Mouse (Mus musculus): ENCODE data around the gene Rhob.
A peak's percentile ranks its signal among the peaks of the same experiment; 100 is the strongest.

Gene Rhob

DNA sequence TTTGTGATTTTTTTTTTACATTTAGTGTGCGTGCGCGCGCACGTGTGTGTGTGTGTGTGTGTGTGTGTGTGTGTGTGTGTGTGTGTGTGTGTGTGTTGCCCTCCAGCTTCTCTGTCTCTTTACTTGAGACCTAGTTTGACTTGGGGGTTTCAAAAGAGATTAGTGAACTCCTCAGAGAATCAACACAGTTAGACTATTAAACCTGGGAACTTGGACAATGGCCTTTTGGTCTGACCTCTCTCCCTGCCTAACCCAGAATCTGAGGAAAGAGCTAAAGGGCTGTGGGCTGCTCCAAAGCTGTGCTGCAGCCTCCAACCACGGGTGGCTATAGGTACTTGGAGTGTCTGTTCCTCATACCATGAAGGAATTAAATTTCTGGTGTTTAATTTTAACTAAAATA is 4.3 kb upstream of the Rhob start:
- DNase-seq (ENCODE audit: low spot score): no peak

DNA sequence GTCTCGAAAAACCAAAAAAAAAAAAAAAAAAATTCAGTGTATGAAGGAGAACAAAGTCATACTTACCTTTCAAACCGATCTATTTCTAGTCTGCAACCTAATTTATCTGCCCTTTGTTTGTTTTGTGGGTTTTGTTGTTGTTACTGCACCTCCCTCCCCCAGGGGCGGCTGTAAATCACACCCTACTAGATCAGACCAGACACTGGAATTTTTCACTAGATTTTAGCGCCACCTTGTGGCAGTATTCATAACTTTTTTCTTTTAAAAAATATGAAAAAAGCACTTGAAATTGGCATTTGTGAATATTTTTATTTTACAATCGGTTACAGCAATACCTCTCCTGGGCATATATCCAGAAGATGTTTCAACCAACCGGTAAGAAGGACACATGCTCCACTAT is 2.7 kb upstream of the Rhob start:
- peak; percentile 61 for DNase-seq (ENCODE audit: low spot score)

DNA sequence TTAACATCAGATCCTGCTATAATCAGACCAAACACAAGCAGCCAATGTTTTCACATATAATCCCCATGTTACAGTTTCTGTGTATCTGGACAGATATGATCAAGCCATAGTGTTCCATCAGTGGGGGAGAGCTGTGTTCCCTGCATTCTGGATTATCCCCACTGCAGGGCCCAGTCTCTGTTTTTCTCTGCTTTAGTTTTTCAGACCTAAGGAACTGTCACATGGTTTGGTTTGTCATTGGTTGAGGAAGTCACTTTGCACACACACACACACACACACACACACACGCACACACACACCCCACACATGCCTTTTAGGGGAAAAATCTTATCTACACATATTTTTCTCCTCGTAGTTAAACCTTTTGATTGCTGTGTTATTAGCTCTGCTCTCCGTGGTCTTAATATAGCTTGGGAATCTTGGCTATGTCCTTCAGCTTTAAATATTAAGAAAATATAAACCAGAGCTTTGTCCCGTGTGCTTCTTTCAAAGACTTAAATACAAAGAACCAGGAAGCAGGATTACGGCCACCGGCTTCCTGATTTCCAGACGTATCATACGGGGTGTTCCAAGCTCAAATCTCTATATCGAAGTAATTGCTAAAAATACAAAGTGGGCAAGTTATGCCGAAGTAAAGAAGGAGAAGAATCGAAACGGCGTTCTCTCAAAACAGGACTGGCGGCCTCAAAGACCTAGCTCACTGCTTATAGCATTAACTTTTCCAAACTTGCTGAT is 1.9 kb upstream of the Rhob start:
- DNase-seq (ENCODE audit: low spot score): no peak

DNA sequence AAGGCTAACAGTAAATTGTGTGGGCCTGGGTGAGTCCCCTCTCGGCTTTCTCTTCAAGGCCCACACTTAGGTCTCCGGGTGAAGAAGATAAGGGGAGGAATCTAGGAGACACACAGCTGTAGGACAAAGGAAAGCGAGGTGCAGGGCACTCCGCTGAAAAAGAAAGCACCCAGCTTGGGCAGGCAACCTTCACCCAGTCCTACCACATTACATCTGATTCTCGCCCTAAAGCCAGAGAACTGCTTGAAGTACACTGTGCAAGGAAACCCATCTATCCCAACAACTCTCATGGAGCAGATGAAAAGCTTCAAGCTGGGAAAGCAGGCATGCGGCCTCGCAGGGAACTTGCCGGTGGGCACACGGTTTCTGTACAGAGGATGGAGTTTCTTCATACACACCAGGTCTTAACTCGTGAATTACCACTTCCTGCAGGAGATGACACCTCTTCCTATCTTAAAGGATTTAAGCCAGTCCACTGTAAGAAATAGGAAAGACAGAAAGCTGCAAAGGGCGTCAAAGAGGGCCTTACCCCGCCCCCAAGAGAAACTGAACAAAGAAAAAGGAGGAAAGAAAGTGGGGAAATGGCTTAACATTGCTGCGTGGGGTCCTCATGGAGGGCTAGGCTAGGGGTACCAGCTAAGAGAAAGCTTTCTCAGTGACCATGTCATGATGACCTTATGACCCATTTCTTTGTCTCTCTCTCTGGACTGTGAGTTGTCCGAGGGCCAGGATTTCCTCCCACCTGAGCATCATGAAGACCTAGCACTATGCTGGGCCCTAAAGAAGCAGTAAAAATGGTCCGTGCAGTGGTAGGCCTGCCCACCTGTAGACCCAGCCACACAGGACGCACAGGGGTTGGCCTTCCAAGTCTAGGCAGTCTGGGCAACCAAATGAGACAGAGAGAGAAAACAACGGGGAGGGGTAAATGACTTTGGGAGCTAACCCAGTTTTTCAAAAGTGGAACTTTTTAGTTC is 1.1 kb upstream of the Rhob start:
- DNase-seq (ENCODE audit: low spot score): no peak

DNA sequence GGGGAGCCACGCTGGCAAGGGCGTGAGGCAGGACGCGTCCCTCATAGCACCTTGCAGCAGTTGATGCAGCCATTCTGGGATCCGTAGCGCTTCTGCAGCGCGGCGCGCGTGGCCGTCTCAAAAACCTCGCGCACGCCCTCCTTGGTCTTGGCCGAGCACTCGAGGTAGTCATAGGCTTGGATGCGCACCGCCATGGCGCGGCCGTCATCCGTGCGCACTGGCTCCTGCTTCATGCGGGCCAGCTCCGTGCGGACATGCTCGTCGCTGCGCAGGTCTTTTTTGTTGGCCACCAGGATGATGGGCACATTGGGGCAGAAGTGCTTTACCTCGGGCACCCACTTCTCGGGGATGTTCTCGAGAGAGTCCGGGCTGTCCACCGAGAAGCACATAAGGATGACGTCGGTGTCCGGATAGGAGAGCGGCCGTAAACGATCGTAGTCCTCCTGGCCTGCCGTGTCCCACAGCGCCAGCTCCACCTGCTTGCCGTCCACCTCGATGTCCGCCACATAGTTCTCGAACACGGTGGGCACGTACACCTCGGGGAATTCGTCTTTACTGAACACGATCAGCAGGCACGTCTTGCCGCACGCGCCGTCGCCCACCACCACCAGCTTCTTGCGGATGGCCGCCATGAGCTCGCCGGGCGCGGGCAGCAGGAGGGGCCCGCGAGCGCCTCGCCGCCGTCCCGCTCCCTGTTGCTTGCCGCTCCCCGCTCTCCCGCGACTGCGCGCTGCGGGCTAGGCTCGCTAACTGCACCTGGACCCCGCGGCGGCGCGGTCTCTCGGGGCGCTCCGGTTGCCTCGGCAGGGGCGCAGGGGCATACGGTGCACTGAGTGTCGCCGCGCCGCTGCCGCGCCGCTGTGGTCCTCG is 573 bp downstream of the Rhob start:
- peak; percentile 58 for DNase-seq (ENCODE audit: low spot score)

DNA sequence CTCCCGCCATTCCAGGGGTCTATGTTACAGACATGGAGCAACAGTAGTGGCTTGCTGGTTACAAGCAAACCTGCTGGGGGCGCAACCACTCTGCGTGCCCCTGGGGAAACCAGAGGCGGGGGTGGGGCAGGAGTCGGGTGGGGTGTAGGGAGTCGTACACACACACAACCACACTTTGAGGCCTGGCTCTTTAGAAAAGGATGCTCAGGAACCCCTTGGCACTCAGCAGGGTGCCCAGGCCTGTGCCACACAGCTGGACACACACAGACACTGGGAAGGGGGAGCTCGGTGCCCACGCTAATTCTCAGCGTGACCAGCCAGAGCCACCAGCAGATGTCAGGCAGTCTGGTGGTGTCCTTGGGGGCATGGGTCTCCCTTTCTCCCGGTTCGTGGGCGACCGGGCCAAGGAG is 1.2 kb downstream of the Rhob start:
- DNase-seq (ENCODE audit: low spot score): peak; percentile 38

DNA sequence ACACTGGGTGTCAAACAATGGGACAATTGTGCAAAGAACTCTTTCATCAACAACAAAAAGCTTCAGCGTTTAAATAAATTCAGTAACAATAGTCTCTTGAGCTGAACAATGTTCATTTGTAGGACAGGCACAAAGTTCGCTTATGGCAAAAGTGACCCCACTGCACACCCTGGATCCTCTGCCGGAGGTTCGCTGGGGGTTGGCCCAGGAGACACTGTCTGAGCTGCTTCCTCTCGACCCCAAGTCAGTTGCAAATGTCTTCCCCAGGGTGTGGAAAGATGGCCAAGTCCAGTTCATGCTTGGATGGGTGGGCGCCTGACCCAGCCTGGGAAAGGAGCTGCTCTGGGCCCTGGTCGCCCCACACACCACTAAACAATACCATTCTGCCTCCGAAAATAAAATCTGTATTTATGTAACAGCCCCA is 1.6 kb downstream of the Rhob start:
- no peak for DNase-seq (ENCODE audit: low spot score)

DNA sequence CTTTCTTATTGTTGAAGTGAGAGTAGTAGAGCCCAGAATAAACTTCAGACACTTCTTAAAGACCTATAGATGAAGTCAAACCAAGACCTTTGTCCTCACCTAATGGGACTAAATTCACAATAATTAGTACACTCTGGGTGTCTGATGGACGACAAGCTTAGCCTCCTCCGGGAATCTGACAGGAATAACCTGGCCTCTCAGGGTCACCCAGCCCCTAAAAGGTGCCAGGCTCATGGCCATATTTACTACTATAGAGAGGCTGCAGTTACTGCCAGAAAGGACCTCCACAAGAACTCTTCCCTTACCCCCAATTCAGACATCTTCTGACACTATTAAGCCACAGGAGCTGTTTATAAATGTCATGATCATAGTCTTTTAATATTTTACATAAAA is 2.5 kb downstream of the Rhob start:
- no peak for DNase-seq (ENCODE audit: low spot score)

DNA sequence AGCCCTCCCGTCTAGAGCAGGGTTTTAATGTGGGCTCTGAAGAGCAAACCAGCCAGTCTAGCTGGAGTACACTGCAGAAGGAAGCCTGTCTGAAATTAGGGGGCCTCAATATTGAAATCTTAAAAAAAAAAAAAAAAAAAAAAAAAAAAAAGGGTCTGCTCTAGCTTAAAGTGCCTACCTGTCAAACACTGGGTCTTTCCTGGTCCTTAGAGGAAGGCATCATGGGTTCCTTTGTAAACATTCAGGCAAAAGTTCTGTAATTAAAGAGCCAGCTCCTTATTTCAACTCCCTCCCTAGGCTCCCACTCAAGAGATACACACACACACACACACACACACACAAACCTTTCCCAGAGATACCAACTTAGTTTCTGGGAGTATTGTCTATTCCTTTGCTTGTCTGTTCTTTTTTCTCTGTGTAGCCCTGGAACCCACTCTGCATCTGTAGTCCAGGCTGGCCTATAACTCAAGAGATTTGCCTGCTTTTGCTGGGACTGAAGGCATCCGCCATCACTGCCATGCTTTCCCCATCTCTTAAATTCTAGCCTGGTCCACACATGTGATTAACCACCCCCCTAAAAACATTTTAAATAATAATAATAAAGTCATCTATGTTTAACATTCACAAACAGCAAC is 3.0 kb downstream of the Rhob start:
- DNase-seq (ENCODE audit: low spot score): no peak

DNA sequence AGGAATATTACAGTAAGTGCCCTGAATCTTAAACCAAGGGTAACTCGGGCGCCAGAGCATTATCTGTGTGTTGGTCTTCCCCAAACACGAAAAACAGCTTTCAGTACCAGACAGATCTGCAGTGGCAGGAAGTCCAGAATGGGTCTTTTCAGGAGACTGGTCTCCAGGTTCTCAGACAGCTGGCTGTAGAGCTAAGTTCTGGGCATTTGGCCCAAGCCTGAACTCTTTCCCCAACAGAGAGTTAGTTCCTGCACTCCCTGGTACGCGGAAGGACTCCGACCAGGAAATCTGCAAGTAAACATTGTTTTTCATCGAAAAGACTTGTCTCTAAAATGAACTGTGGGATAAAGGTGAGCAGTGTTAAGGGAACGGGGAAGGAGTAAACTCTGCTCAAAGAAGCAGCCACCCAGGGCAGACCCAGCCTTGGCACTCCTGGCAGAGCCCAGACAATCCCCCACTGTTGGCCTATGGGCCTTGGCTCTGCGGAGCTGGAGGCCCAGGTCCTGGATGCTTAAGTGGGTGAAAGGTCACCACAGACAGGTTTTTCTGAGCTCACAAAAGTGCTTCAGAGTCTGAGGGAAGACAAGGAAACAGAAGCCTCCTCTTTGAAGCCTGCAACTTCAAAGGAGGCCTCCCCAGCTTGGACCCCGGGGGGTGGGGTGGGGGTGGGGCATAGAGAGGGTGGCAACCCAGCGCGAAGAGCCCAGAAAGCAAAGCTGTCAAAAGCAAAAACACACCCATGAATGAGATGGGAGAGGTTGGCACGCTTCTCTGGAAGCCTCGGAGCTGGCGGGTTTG is 3.7 kb downstream of the Rhob start:
- peak; percentile 73 for DNase-seq (ENCODE audit: low spot score)

DNA sequence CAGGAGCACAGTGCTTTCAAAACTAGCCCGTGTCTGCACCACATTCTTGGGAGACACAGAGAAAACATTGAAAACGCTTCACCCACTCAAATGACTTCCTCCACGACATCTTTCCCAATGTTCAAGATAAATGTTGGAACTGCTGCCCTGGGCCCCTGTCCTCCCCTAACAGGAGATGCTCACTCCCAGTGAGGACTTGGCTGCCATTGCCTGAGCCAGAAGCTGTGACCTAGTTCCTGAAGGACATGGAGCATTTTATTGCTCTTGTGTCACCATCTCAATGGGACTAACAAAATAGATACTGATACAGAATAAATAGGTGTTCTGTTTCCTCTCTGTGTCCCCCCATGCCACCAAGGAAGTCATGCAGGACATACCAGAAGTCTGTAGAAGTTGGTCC is 5.1 kb downstream of the Rhob start:
- DNase-seq (ENCODE audit: low spot score): no peak

DNA sequence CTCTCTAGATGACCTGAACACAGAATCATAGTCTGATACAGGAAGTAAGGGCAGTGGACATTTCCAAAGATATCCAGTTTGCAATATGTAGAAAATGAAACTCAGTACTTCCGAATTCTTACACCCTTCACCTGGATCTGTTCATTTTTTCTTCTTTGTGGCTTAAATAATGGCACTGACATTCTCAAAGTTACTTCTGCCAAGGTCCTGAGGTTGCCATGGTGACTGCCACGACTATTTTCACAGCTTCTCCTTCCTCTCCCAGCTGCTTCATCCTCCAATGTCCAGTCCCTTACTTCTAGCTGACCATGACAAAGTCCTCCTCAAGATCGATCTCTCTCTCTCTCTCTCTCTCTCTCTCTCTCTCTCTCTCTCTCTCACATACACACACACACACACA is 6.4 kb downstream of the Rhob start:
- DNase-seq (ENCODE audit: low spot score): no peak

DNA sequence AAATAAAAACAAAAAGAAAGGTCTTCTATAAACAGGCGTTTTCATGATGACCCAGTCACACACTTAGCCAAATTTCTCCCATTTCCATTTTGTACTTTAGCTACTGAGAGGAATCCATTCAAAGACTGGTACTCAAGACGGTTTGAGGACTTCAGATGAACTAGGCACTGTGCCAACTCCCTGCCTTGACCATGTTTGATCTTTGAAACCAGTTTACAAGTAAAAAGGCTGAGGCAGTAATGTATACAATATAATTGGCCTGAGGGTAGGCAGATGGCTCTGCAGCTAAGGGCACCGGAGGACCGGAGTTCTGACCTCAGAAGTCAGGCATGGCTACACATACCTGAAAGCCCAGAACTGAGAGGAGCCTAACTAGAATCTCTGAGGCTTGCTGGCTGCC is 10.7 kb downstream of the Rhob start:
- DNase-seq (ENCODE audit: low spot score): no peak

DNA sequence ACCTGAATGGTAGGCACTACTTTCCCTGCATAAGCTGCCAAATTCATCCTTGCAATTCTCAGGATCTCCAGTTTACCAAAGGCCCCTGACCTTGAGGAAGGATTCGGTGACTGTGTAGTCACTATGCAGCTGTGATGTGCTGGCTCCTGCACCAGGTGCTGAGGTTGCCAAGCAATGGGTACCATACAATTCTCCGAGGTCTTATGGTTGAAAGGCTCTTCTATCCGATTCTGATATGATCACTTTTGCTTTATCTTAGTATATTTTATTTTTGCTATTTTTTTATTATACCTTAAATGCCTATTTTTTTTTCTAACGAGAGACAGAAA is 11.2 kb downstream of the Rhob start:
- DNase-seq (ENCODE audit: low spot score): no peak

DNA sequence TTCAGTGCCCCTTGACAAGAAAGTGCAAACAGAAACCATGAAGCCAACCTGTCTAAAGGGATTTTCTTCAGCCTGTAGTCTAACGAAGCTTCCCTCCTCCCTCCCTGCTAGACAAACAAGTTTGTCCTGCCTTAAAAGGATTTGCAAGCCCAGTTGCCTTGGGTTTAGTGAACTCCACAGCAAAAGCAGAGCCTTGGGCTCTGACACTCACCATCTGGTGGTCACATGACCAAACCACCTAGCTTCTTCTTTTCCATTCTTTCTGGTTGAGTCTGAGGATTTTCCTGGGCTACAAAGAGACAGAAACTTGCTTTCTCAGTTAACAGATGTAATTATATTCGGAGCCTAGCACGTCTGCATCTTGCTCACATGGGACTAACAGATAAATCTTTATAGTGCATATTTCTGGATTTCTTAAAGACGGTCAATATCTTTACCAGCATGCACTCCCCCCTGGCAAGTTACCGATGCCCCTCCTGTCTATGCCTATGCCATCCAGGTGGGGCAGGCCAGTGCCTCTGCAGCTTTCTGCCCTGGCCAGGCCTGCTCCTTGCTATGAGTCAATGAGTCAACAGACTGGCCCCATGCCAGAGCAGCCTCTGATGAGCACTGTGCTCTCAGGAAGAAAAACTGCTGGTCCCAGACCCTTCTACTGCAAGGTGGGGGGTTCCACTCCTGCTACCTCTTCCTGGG is 11.7 kb downstream of the Rhob start:
- peak; percentile 95 for DNase-seq (ENCODE audit: low spot score)

DNA sequence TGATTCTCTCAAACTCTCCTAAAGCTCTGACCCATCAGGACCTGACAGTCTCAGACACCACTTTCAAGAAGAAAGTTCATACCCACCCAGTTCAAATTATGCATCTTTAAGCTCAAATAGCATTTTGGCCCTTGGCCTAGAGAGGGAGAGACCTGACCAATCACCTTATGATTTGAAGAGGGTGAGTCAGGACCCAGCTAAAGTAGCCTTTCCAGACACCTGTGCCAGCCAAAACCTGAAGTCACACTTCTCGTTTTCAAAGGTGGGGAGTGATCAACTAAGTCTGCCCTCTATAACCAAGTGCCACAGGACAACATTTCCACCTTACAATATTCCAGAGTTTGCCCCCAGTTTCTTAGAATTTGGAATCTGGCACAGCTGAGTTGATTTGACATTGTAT is 12.5 kb downstream of the Rhob start:
- peak; percentile 39 for DNase-seq (ENCODE audit: low spot score)

DNA sequence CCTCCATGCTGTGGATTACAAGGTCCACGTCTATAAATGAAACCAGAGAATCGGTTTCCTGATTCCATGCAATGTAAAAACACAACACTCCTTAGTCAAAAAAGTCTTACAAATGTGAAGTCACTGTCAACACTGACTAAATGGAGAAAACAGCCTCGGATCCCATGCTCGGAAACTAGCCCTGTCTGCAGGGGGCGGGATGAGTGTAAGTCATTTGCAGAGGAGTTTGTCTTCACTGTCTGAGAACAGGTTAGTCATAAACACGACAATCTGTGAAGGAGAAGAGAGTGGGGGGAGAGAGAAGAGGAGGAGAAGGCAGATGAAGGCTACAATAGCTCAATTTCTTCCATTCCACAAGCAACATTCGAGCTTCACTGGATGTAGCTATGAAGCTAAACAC is 14.6 kb downstream of the Rhob start:
- no peak for DNase-seq (ENCODE audit: low spot score)

DNA sequence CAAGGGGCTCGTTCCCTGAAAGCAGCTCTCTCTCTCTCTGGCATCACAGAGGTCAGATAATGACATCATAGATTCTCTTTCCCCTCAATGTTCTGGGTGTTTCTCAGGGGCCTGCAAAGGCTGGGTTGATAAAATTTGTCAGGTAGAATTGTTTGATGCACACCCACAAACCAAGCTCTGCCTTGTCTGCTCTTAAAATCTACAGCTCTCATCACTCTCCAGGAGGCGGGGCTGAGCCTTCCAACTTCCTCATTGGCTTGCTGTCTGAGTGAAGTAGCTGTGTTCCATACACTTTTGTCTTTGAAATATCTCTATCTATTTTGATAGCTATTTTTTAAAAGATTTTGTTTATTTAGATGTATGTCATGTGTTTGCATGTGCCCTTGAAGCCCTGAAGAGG is 17.6 kb downstream of the Rhob start:
- DNase-seq (ENCODE audit: low spot score): no peak

DNA sequence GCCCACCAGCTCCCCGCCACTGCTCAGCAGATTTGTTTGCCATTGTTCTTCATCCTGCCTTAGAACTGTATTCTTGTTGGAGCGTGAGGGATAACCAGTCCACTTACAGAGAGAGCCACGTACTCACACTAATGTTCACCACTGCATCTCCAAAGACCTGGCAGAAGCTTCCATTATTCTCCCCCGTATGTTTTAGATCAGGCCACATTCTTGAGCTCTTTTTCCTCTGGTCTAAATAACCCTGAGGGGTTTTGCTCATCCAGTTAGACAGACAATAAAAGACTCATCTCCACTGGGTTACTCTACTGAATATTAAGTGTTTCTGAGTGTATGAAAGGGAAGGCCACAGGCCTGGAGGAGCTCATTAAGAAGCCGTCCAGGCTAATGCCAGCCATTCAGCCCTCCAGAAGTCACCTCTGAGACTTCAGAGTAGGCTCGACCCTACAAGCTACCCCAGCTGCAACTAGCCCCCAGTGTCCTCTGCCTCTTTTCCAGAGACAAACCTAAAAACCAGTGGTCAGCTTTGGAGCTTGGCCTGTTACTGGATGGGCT is 24.9 kb downstream of the Rhob start:
- no peak for DNase-seq (ENCODE audit: low spot score)

Data from urinary bladder, postnatal 14 days (tissue).